Mouse (Mus musculus): ENCODE results near the gene Slc46a3. TPM values are rescaled to one million over a fixed set of nuclear protein-coding genes. Genes with fewer than 3 reads are reported as not detected.

Slc46a3 gene
- total RNA-seq, 1 experiment: 4.1 TPM

GRCm38 (mm10) chr5:147915038-147915566, 20.5 kb upstream of the Slc46a3 start:
- Histone ChIP-seq H3K9me3 (ENCODE audit: control insufficient read depth, insufficient read depth, low read depth, low read length) (no peaks in the 10 kb centered on the region), H3K27ac (ENCODE audit: insufficient read depth, low read depth, low read length, poor library complexity, severe bottlenecking) (no peak overlapping the region), H3K9ac (ENCODE audit: insufficient read depth, low read depth, low read length, poor library complexity, severe bottlenecking) (no peak overlapping the region), H3K36me3 (ENCODE audit: control insufficient read depth, insufficient read depth, low read length, poor library complexity, severe bottlenecking) (no peaks in the 10 kb centered on the region), H3K4me3 (ENCODE audit: insufficient read depth in 1 of 2, low read depth in 1 of 2, low read length in 2 of 2, poor library complexity in 1 of 2, severe bottlenecking in 1 of 2) (no peak overlapping the region), H3K4me1 (ENCODE audit: control insufficient read depth in 2 of 2, insufficient read depth in 2 of 2, low read length in 2 of 2, poor library complexity in 1 of 2) (peaks cover 0 to 13% of the 10 kb centered on the region in 2 experiments; a peak in 2 of 4 replicates)
- in situ Hi-C loops (cut with MboI; ENCODE audit: low sequenced_read_pairs in 2 of 2, unreplicated experiment in 2 of 2): no loop called here
- DNase-seq (ENCODE audit: low read depth, low spot score): no peak
- TF ChIP-seq ZC3H11A (IDR thresholded peaks at IDR 0.05; ENCODE audit: borderline replicate concordance, low read depth, low read length): no peak
- no peak for TF ChIP-seq ZNF384 (IDR thresholded peaks at IDR 0.05; ENCODE audit: low read depth, low read length)
- TF ChIP-seq CHD2 (IDR thresholded peaks at IDR 0.05; ENCODE audit: low read depth, low read length): no peak
- no peak for TF ChIP-seq HCFC1 (IDR thresholded peaks at IDR 0.05; ENCODE audit: borderline replicate concordance, insufficient read depth, low read length)
- TF ChIP-seq MAFK (IDR thresholded peaks at IDR 0.05; ENCODE audit: insufficient read depth, low read depth, low read length): no peak

GRCm38 (mm10) chr5:147913241-147913842, 18.7 kb upstream of the Slc46a3 start:
- no peaks in the 10 kb centered on the region for H3K9me3 ChIP-seq (ENCODE audit: control insufficient read depth, insufficient read depth, low read depth, low read length)
- peaks cover 0 to 13% of the 10 kb centered on the region in 2 experiments; a peak in 2 of 4 replicates for H3K4me1 ChIP-seq (ENCODE audit: control insufficient read depth in 2 of 2, insufficient read depth in 2 of 2, low read length in 2 of 2, poor library complexity in 1 of 2)
- DNase-seq (ENCODE audit: low read depth, low spot score): no peak
- no peak overlapping the region for H3K27ac ChIP-seq (ENCODE audit: insufficient read depth, low read depth, low read length, poor library complexity, severe bottlenecking)
- peak overlapping the region; percentile 59; the same call in 1 of the 2 replicates for H3K9ac ChIP-seq (ENCODE audit: insufficient read depth, low read depth, low read length, poor library complexity, severe bottlenecking)
- in situ Hi-C loops (cut with MboI; ENCODE audit: low sequenced_read_pairs in 2 of 2, unreplicated experiment in 2 of 2): no loop called here
- no peaks in the 10 kb centered on the region for H3K36me3 ChIP-seq (ENCODE audit: control insufficient read depth, insufficient read depth, low read length, poor library complexity, severe bottlenecking)
- peak overlapping the region; percentile 38 to 44; a peak in 2 of 4 replicates for H3K4me3 ChIP-seq (ENCODE audit: insufficient read depth in 1 of 2, low read depth in 1 of 2, low read length in 2 of 2, poor library complexity in 1 of 2, severe bottlenecking in 1 of 2)
- TF ChIP-seq ZNF384 (IDR thresholded peaks at IDR 0.05; ENCODE audit: low read depth, low read length) (no peak), HCFC1 (IDR thresholded peaks at IDR 0.05; ENCODE audit: borderline replicate concordance, insufficient read depth, low read length) (no peak), MAFK (IDR thresholded peaks at IDR 0.05; ENCODE audit: insufficient read depth, low read depth, low read length) (no peak), ZC3H11A (IDR thresholded peaks at IDR 0.05; ENCODE audit: borderline replicate concordance, low read depth, low read length) (no peak), CHD2 (IDR thresholded peaks at IDR 0.05; ENCODE audit: low read depth, low read length) (no peak)

- Histone ChIP-seq H3K4me3 (ENCODE audit: insufficient read depth in 1 of 2, low read depth in 1 of 2, low read length in 2 of 2, poor library complexity in 1 of 2, severe bottlenecking in 1 of 2) (no peak overlapping the region), H3K4me1 (ENCODE audit: control insufficient read depth in 2 of 2, insufficient read depth in 2 of 2, low read length in 2 of 2, poor library complexity in 1 of 2) (peaks cover 0 to 13% of the 10 kb centered on the region in 2 experiments; a peak in 2 of 4 replicates), H3K36me3 (ENCODE audit: control insufficient read depth, insufficient read depth, low read length, poor library complexity, severe bottlenecking) (no peaks in the 10 kb centered on the region), H3K9me3 (ENCODE audit: control insufficient read depth, insufficient read depth, low read depth, low read length) (no peaks in the 10 kb centered on the region), H3K9ac (ENCODE audit: insufficient read depth, low read depth, low read length, poor library complexity, severe bottlenecking) (no peak overlapping the region), H3K27ac (ENCODE audit: insufficient read depth, low read depth, low read length, poor library complexity, severe bottlenecking) (no peak overlapping the region)
- in situ Hi-C loops (cut with MboI; ENCODE audit: low sequenced_read_pairs in 2 of 2, unreplicated experiment in 2 of 2): no loop called here
- TF ChIP-seq MAFK (IDR thresholded peaks at IDR 0.05; ENCODE audit: insufficient read depth, low read depth, low read length) (no peak), ZNF384 (IDR thresholded peaks at IDR 0.05; ENCODE audit: low read depth, low read length) (no peak), ZC3H11A (IDR thresholded peaks at IDR 0.05; ENCODE audit: borderline replicate concordance, low read depth, low read length) (no peak), CHD2 (IDR thresholded peaks at IDR 0.05; ENCODE audit: low read depth, low read length) (no peak), HCFC1 (IDR thresholded peaks at IDR 0.05; ENCODE audit: borderline replicate concordance, insufficient read depth, low read length) (no peak)
- DNase-seq (ENCODE audit: low read depth, low spot score): no peak
These were observed 17.1 kb upstream of the Slc46a3 start for GRCm38 (mm10) chr5:147911744-147912143.

- no peak overlapping the region for H3K4me3 ChIP-seq (ENCODE audit: insufficient read depth in 1 of 2, low read depth in 1 of 2, low read length in 2 of 2, poor library complexity in 1 of 2, severe bottlenecking in 1 of 2)
- no peaks in the 10 kb centered on the region; the same call in 1 of the 2 replicates for H3K9me3 ChIP-seq (ENCODE audit: control insufficient read depth, insufficient read depth, low read depth, low read length)
- no peaks in the 10 kb centered on the region for H3K36me3 ChIP-seq (ENCODE audit: control insufficient read depth, insufficient read depth, low read length, poor library complexity, severe bottlenecking)
- H3K4me1 ChIP-seq (ENCODE audit: control insufficient read depth in 2 of 2, insufficient read depth in 2 of 2, low read length in 2 of 2, poor library complexity in 1 of 2): peaks cover 0 to 13% of the 10 kb centered on the region in 2 experiments; a peak in 2 of 4 replicates
- H3K9ac ChIP-seq (ENCODE audit: insufficient read depth, low read depth, low read length, poor library complexity, severe bottlenecking): no peak overlapping the region
- in situ Hi-C loops (cut with MboI; ENCODE audit: low sequenced_read_pairs in 2 of 2, unreplicated experiment in 2 of 2): no loop called here
- no peak for DNase-seq (ENCODE audit: low read depth, low spot score)
- H3K27ac ChIP-seq (ENCODE audit: insufficient read depth, low read depth, low read length, poor library complexity, severe bottlenecking): no peak overlapping the region
- no peak for TF ChIP-seq ZC3H11A (IDR thresholded peaks at IDR 0.05; ENCODE audit: borderline replicate concordance, low read depth, low read length)
- TF ChIP-seq HCFC1 (IDR thresholded peaks at IDR 0.05; ENCODE audit: borderline replicate concordance, insufficient read depth, low read length): no peak
- TF ChIP-seq CHD2 (IDR thresholded peaks at IDR 0.05; ENCODE audit: low read depth, low read length): no peak
- TF ChIP-seq MAFK (IDR thresholded peaks at IDR 0.05; ENCODE audit: insufficient read depth, low read depth, low read length): no peak
- no peak for TF ChIP-seq ZNF384 (IDR thresholded peaks at IDR 0.05; ENCODE audit: low read depth, low read length)
These were observed 16.3 kb upstream of the Slc46a3 start for GRCm38 (mm10) chr5:147910807-147911509.
